11 mouse cellular contexts compared by ENCODE assay signal in genomic region chr8:121648451-121648850, GRCm38 (mm10). TPM values are rescaled to one million over a fixed set of nuclear protein-coding genes. Genes with fewer than 3 reads are reported as not detected.
DNase-seq lines count a peak whose midpoint lies in the region; ATAC-seq and TF ChIP-seq lines count a peak whose summit lies in the region.
"Had no signal": no experiment of that assay in that cellular context is flagged by ENCODE, and none has a peak within 500 bp of the region (broad histone marks: within the 10 kb centered on the region; RNA-seq: fewer than 3 reads in every experiment).

No protein-coding gene starts in this region.

- no peak for TF ChIP-seq CTCF in forebrain, postnatal 0 days (IDR thresholded peaks at IDR 0.05; ENCODE audit: low read depth)

- no peak overlapping the region; the same call in none of the 2 replicates for H3K4me3 ChIP-seq in intestine, embryonic 16.5 days (ENCODE audit: low read length)
- no peak overlapping the region for H3K4me3 ChIP-seq in intestine, embryonic 15.5 days (replicated peaks)
- H3K4me3 ChIP-seq in embryonic facial prominence, embryonic 10.5 days: 0 out of 2 replicates have a peak overlapping the region, but pooled peaks have one; percentile 21
- peak overlapping the region; percentile 19 for H3K4me3 ChIP-seq in forebrain, postnatal 0 days (ENCODE audit: low read depth, low read length)
- no peak overlapping the region for H3K4me3 ChIP-seq in midbrain, embryonic 11.5 days (ENCODE audit: low read depth, low read length)

- 0 out of 2 replicates have a peak overlapping the region, but pooled peaks have one; percentile 11 for H3K9ac ChIP-seq in intestine, embryonic 16.5 days (ENCODE audit: low read depth, low read length)
- H3K9ac ChIP-seq in intestine, embryonic 15.5 days: no peak overlapping the region
- peak overlapping the region; percentile 28; the same call in 1 of the 2 replicates for H3K9ac ChIP-seq in forebrain, postnatal 0 days
- no peak overlapping the region for H3K9ac ChIP-seq in midbrain, embryonic 11.5 days (ENCODE audit: low read length)
- H3K9ac ChIP-seq: liver, embryonic 14.5 days had no signal

- no peaks in the 10 kb centered on the region for H3K36me3 ChIP-seq in intestine, embryonic 16.5 days (ENCODE audit: control insufficient read depth, insufficient read depth, low read length)
- H3K36me3 ChIP-seq in intestine, embryonic 15.5 days: no peaks in the 10 kb centered on the region
- peaks cover 25% of the 10 kb centered on the region for H3K36me3 ChIP-seq in embryonic facial prominence, embryonic 10.5 days (replicated peaks)
- H3K36me3 ChIP-seq in forebrain, postnatal 0 days (ENCODE audit: insufficient read depth): 0 out of 2 replicates have a peak, but pooled peaks cover 3% of the 10 kb centered on the region
- no peaks in the 10 kb centered on the region for H3K36me3 ChIP-seq in midbrain, embryonic 11.5 days (ENCODE audit: control insufficient read depth, insufficient read depth, low read length)

- WGBS in intestine, embryonic 16.5 days: 63% methylated on average over 16 of the region's 16 CpGs
- WGBS in intestine, embryonic 15.5 days: 66% methylated on average over 16 of the region's 16 CpGs
- 79% methylated on average over 16 of the region's 16 CpGs for WGBS in embryonic facial prominence, embryonic 10.5 days
- 51% methylated on average over 16 of the region's 16 CpGs for WGBS in forebrain, postnatal 0 days
- 72% methylated on average over 16 of the region's 16 CpGs for WGBS in midbrain, embryonic 11.5 days

- H3K4me1 ChIP-seq in intestine, embryonic 16.5 days (ENCODE audit: control insufficient read depth, insufficient read depth, low read length): peaks cover 61% of the 10 kb centered on the region
- peaks cover 48% of the 10 kb centered on the region for H3K4me1 ChIP-seq in intestine, embryonic 15.5 days (replicated peaks)
- peaks cover 71% of the 10 kb centered on the region for H3K4me1 ChIP-seq in embryonic facial prominence, embryonic 10.5 days
- H3K4me1 ChIP-seq in forebrain, postnatal 0 days (ENCODE audit: insufficient read depth): peaks cover 36% of the 10 kb centered on the region
- H3K4me1 ChIP-seq in midbrain, embryonic 11.5 days (ENCODE audit: control insufficient read depth, insufficient read depth, low read length): peaks cover 31% of the 10 kb centered on the region

- peak overlapping the region; percentile 48; the same call in 1 of the 2 replicates for H3K27ac ChIP-seq in intestine, embryonic 16.5 days (ENCODE audit: low read length)
- H3K27ac ChIP-seq in intestine, embryonic 15.5 days: no peak overlapping the region
- no peak overlapping the region for H3K27ac ChIP-seq in embryonic facial prominence, embryonic 10.5 days (replicated peaks)
- H3K27ac ChIP-seq in forebrain, postnatal 0 days (ENCODE audit: low read depth, low read length): no peak overlapping the region
- no peak overlapping the region for H3K27ac ChIP-seq in midbrain, embryonic 11.5 days (ENCODE audit: low read depth, low read length)
- H3K27ac ChIP-seq: liver, embryonic 14.5 days had no signal

- ATAC-seq in intestine, embryonic 16.5 days: no peak
- ATAC-seq in intestine, embryonic 15.5 days: no peak
- ATAC-seq in forebrain, postnatal 0 days: no peak
- no peak for ATAC-seq in midbrain, embryonic 11.5 days (ENCODE audit: low FRiP score)

- H3K27me3 ChIP-seq in intestine, embryonic 16.5 days (replicated peaks; ENCODE audit: control insufficient read depth, insufficient read depth, low read length): no peaks in the 10 kb centered on the region
- H3K27me3 ChIP-seq in intestine, embryonic 15.5 days (replicated peaks): no peaks in the 10 kb centered on the region
- no peaks in the 10 kb centered on the region for H3K27me3 ChIP-seq in embryonic facial prominence, embryonic 10.5 days (replicated peaks; ENCODE audit: low read depth, poor library complexity, severe bottlenecking)
- no peaks in the 10 kb centered on the region for H3K27me3 ChIP-seq in forebrain, postnatal 0 days (ENCODE audit: insufficient read depth, low read length)
- H3K27me3 ChIP-seq in midbrain, embryonic 11.5 days (ENCODE audit: control insufficient read depth, insufficient read depth, low read length): no peaks in the 10 kb centered on the region

- 0 out of 2 replicates have a peak overlapping the region, but pooled peaks have one; percentile 22 for H3K4me2 ChIP-seq in intestine, embryonic 16.5 days (ENCODE audit: low read depth, low read length)
- no peak overlapping the region; the same call in 1 of the 2 replicates for H3K4me2 ChIP-seq in intestine, embryonic 15.5 days (replicated peaks)
- peak overlapping the region; percentile 81 for H3K4me2 ChIP-seq in forebrain, postnatal 0 days (ENCODE audit: low read depth)
- peak overlapping the region; percentile 10; the same call in 1 of the 2 replicates for H3K4me2 ChIP-seq in midbrain, embryonic 11.5 days

- H3K9me3 ChIP-seq in intestine, embryonic 16.5 days (ENCODE audit: control insufficient read depth, low read length): no peaks in the 10 kb centered on the region
- H3K9me3 ChIP-seq in intestine, embryonic 15.5 days: no peaks in the 10 kb centered on the region
- no peaks in the 10 kb centered on the region for H3K9me3 ChIP-seq in embryonic facial prominence, embryonic 10.5 days
- H3K9me3 ChIP-seq in forebrain, postnatal 0 days (ENCODE audit: low read length): no peaks in the 10 kb centered on the region
- H3K9me3 ChIP-seq in midbrain, embryonic 11.5 days (ENCODE audit: control insufficient read depth, low read length): no peaks in the 10 kb centered on the region

- DNase-seq in embryonic facial prominence, embryonic 10.5 days (ENCODE audit: low spot score): no peak
- no peak for DNase-seq in forebrain, postnatal 0 days
- DNase-seq in midbrain, embryonic 11.5 days (ENCODE audit: low spot score, missing footprints): no peak
- no peak for DNase-seq in urinary bladder, postnatal 4 days (ENCODE audit: low spot score in 2 of 2)
- DNase-seq in cerebellum, adult 9-10 months: no peak
- DNase-seq in heart, adult 11 months: no peak
- DNase-seq: right cerebral cortex, postnatal 4 days; thymus, adult 2 months had no signal

RNA-seq across cellular contexts. Expression of gene Zcchc14, which starts 4.2 kb away (rescaled TPM):
- 7.7 and 9.5 TPM in 2 replicates for polyA plus RNA-seq in intestine, embryonic 16.5 days (2015; fragmentation: Nextera tagmentation; extraction: Ambion mirVana)
- polyA plus RNA-seq in intestine, embryonic 15.5 days (2015; fragmentation: Nextera tagmentation; extraction: Ambion mirVana): 10.7 and 11.2 TPM in 2 replicates
- polyA plus RNA-seq in embryonic facial prominence, embryonic 10.5 days (2016; fragmentation: Nextera tagmentation; extraction: Ambion mirVana): 15.0 and 17.3 TPM in 2 replicates
- 69.0 and 85.8 TPM in 2 replicates for total RNA-seq in forebrain, postnatal 0 days (2014; rRNA removed)
- 13.9 and 17.4 TPM in 2 replicates for polyA plus RNA-seq in forebrain, postnatal 0 days (2015; fragmentation: Nextera tagmentation; extraction: Ambion mirVana)
- 20.7 and 22.7 TPM in 2 replicates for polyA plus RNA-seq in midbrain, embryonic 11.5 days (2014; fragmentation: Nextera tagmentation; extraction: Ambion mirVana)

RNA-seq across cellular contexts. Expression of gene Map1lc3b, which starts 58.3 kb away (rescaled TPM):
- polyA plus RNA-seq in intestine, embryonic 16.5 days (2015; fragmentation: Nextera tagmentation; extraction: Ambion mirVana): 190 and 192 TPM in 2 replicates
- 177 and 190 TPM in 2 replicates for polyA plus RNA-seq in intestine, embryonic 15.5 days (2015; fragmentation: Nextera tagmentation; extraction: Ambion mirVana)
- polyA plus RNA-seq in embryonic facial prominence, embryonic 10.5 days (2016; fragmentation: Nextera tagmentation; extraction: Ambion mirVana): 199 and 215 TPM in 2 replicates
- total RNA-seq in forebrain, postnatal 0 days (2014; rRNA removed): 262 and 284 TPM in 2 replicates
- 386 and 390 TPM in 2 replicates for polyA plus RNA-seq in forebrain, postnatal 0 days (2015; fragmentation: Nextera tagmentation; extraction: Ambion mirVana)
- 282 and 283 TPM in 2 replicates for polyA plus RNA-seq in midbrain, embryonic 11.5 days (2014; fragmentation: Nextera tagmentation; extraction: Ambion mirVana)

Comparison
In these comparisons a context has a peak if more than half of its experiments do, and no peak if none do; other contexts are left out.
1. H3K9ac ChIP-seq: peak in intestine, embryonic 16.5 days (single experiment) and forebrain, postnatal 0 days (single experiment); none in intestine, embryonic 15.5 days (single experiment) and midbrain, embryonic 11.5 days (single experiment).
2. H3K4me3 ChIP-seq: peak in embryonic facial prominence, embryonic 10.5 days (single experiment) and forebrain, postnatal 0 days (single experiment); none in intestine, embryonic 16.5 days (single experiment), intestine, embryonic 15.5 days (single experiment) and midbrain, embryonic 11.5 days (single experiment).